Mouse (Mus musculus) MEL (cell line): ENCODE measurements at regions not wholly inside any gene's neighbourhood (a gene's known extent, or its start where the extent isn't known, plus 50 kb on each side); places are given as distances from the start of the nearest gene placed in this dataset.

ENCODE experiments used
- CHD1 ChIP-seq: IDR thresholded peaks from 2 replicates; pipeline ENCODE4 v1.6.1; 2012; ENCODE audit warnings: low read depth, mild to moderate bottlenecking, inconsistent platforms, low read length, improper control_type of control experiment
- GATA1 ChIP-seq: IDR thresholded peaks from 2 replicates; pipeline ENCODE4 v1.6.1; 2011; ENCODE audit warnings: low read depth, low read length, improper control_type of control experiment
- MAFK ChIP-seq: IDR thresholded peaks from 2 replicates; pipeline ENCODE4 v1.6.1; 2011; ENCODE audit warnings: low read depth, mild to moderate bottlenecking, low read length, improper control_type of control experiment, borderline replicate concordance

GRCm38 (mm10) chr19:14333041-14334012 is 264.5 kb downstream of the Tle4 start:
- TF ChIP-seq GATA1, result no peak
- TF ChIP-seq MAFK, result no peak
- TF ChIP-seq CHD1, result no peak
